Mouse (Mus musculus) ES-E14 (cell line): ENCODE data around the gene Six4. TPM values are rescaled to one million over a fixed set of nuclear protein-coding genes. Genes with fewer than 3 reads are reported as not detected.

ENCODE experiments used
- DNase-seq: peaks from one replicate; pipeline ENCODE4 v3.0.0-alpha.2; 2013; ENCODE audit warnings: low read depth, low spot score
- H3K27ac ChIP-seq: 2 replicates; pipeline ENCODE4 v1.5.1; 2012; ENCODE audit warnings: low read depth, mild to moderate bottlenecking, low read length, moderate library complexity, mixed read lengths; ENCODE audit not compliant: poor library complexity, insufficient read depth, severe bottlenecking
- H3K36me3 ChIP-seq: 2 replicates; pipeline ENCODE4 v1.6.1; 2012; ENCODE audit warnings: mild to moderate bottlenecking, low read length, moderate library complexity, mixed read lengths; ENCODE audit not compliant: control insufficient read depth, poor library complexity, insufficient read depth, severe bottlenecking
- H3K4me1 ChIP-seq, 2 experiments: fragments of 150-350 bp in 1 of 2; sonication (generic) in 1 of 2; 2 replicates each; pipeline ENCODE4 v1.6.1; 2012; ENCODE audit warnings: low read length in 2 of 2, mild to moderate bottlenecking in 1 of 2, mixed read lengths in 1 of 2; ENCODE audit not compliant: control insufficient read depth in 2 of 2, insufficient read depth in 2 of 2, poor library complexity in 1 of 2
- H3K4me3 ChIP-seq, 2 experiments: fragments of 150-350 bp in 1 of 2; sonication (generic) in 1 of 2; 2 replicates each; pipeline ENCODE4 v1.5.1; 2012; ENCODE audit warnings: low read length in 2 of 2, low read depth in 1 of 2, mild to moderate bottlenecking in 1 of 2, mixed read lengths in 1 of 2; ENCODE audit not compliant: insufficient read depth in 1 of 2, poor library complexity in 1 of 2, severe bottlenecking in 1 of 2
- H3K9ac ChIP-seq: 2 replicates; pipeline ENCODE4 v1.6.1; 2012; ENCODE audit warnings: low read depth, mild to moderate bottlenecking, low read length, mixed read lengths; ENCODE audit not compliant: poor library complexity, insufficient read depth, severe bottlenecking
- H3K9me3 ChIP-seq: fragments of 150-350 bp; sonication (generic); 2 replicates; pipeline ENCODE4 v1.6.1; 2012; ENCODE audit warnings: low read depth, mild to moderate bottlenecking, low read length; ENCODE audit not compliant: control insufficient read depth, insufficient read depth
- CHD2 ChIP-seq: IDR thresholded peaks from 2 replicates; pipeline ENCODE4 v1.6.1; 2014; ENCODE audit warnings: mild to moderate bottlenecking, low read depth, low read length, inconsistent platforms
- HCFC1 ChIP-seq: IDR thresholded peaks from 2 replicates; pipeline ENCODE4 v1.6.1; 2012; ENCODE audit warnings: low read length, inconsistent platforms, borderline replicate concordance; ENCODE audit not compliant: insufficient read depth
- MAFK ChIP-seq: IDR thresholded peaks from 2 replicates; pipeline ENCODE4 v1.6.1; 2014; ENCODE audit warnings: mild to moderate bottlenecking, low read depth, low read length, inconsistent platforms; ENCODE audit not compliant: insufficient read depth
- ZC3H11A ChIP-seq: IDR thresholded peaks from 2 replicates; pipeline ENCODE4 v1.6.1; 2012; ENCODE audit warnings: low read depth, mild to moderate bottlenecking, inconsistent platforms, low read length, borderline replicate concordance
- ZNF384 ChIP-seq: IDR thresholded peaks from 2 replicates; pipeline ENCODE4 v1.6.1; 2012; ENCODE audit warnings: low read depth, low read length, inconsistent platforms
- in situ Hi-C, 2 experiments: fragments of 600-800 bp; cut with MboI; formaldehyde crosslinking; loops; one replicate each; pipeline ENCODE4 v1.15.1; 2025; ENCODE audit warnings: low sequenced_read_pairs in 2 of 2, inconsistent platforms in 1 of 2; ENCODE audit not compliant: unreplicated experiment in 2 of 2
- total RNA-seq: library from RNA; depleted of rRNA; stranded (reverse); fragments of 300-350 nt; gene quantifications from 2 replicates; pipeline ENCODE4 v1.2.3, GENCODE M21; 2012

Six4 gene
- total RNA-seq, 1 experiment: 13.6 TPM

DNA sequence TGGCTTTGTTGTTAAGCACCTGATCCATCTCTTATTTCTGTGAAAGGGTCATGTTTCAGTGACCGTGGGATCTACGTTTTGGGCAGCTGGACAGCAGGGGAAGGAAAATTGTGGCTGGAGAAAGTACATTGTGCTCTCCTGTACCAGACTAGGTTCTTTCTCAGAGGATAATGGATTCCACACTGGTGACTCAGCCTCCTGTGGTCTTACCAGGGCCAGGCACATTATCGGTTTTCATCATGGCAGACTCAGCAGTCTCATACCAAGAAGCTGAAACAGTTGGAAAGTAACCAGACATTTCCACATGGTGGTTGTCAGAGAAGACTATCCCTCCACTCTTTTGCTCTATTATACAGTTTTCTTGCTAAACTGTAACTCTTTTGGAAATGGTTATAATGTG is 34.0 kb upstream of the Six4 start:
- H3K9me3 ChIP-seq: no peaks in the 10 kb centered on the region
- H3K27ac ChIP-seq: no peak overlapping the region
- H3K4me1 ChIP-seq: peaks cover 0 to 7% of the 10 kb centered on the region in 2 experiments; a peak in 1 of 4 replicates
- no peak overlapping the region for H3K9ac ChIP-seq
- H3K4me3 ChIP-seq: no peak overlapping the region
- no peak for DNase-seq
- H3K36me3 ChIP-seq: peaks cover 5% of the 10 kb centered on the region; the same call in 1 of the 2 replicates
- in situ Hi-C loops: no loop called here
- TF ChIP-seq ZC3H11A (no peak), CHD2 (no peak), HCFC1 (no peak)

DNA sequence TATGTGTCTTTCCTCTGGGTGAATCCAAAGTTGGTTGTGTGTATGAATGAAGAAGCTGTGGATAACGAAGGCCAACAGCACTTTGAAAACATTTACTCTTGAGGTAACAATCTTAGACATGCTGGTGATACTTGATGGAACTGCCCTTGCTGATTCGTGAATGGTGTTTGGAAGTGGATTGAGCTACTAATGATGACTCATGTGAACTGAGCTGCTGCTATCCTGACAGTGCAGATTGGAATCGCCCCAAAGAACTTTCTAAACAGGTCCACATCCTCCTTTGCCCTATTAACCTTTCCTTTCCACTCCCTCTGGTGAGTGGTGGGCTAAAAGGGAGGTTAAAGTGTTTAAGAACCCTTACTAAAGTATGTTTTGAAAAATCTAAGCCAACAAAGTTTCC is 27.5 kb upstream of the Six4 start:
- no peak overlapping the region for H3K27ac ChIP-seq
- no peak overlapping the region for H3K4me3 ChIP-seq
- TF ChIP-seq ZC3H11A (no peak), MAFK (no peak), ZNF384 (no peak), CHD2 (no peak), HCFC1 (no peak)
- H3K36me3 ChIP-seq: peaks cover 5% of the 10 kb centered on the region; the same call in 1 of the 2 replicates
- H3K9ac ChIP-seq: no peak overlapping the region
- DNase-seq: no peak
- H3K9me3 ChIP-seq: no peaks in the 10 kb centered on the region
- in situ Hi-C loops: no loop called here
- H3K4me1 ChIP-seq: peaks cover 0 to 7% of the 10 kb centered on the region in 2 experiments; a peak in 1 of 4 replicates

DNA sequence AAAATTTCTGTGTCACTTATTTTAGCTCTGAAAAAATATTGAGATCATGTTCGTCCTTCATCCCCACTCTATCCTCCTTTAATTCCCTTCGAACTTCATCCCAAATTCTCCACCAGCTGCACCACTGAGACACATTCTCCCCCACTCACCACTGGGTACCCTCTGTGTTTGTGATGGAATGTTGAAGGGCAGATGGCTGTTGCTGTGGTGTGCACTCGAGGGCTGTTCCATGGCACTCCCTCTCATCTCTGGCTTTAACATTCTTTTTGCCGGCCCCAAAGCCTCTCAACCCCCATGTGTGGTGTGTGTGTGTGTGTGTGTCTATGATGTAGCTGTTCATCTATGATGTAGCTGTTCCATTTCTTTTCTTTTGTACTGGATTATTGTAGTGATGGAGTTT is 12.0 kb upstream of the Six4 start:
- no peak for TF ChIP-seq HCFC1
- no peak for TF ChIP-seq ZC3H11A
- TF ChIP-seq MAFK: no peak
- no peak for TF ChIP-seq CHD2
- no peak for TF ChIP-seq ZNF384
- H3K27ac ChIP-seq: no peak overlapping the region
- no peak overlapping the region for H3K9ac ChIP-seq
- H3K36me3 ChIP-seq: no peaks in the 10 kb centered on the region; the same call in 1 of the 2 replicates
- H3K4me3 ChIP-seq: no peak overlapping the region
- H3K4me1 ChIP-seq: peaks cover 0 to 2% of the 10 kb centered on the region in 2 experiments; a peak in 2 of 4 replicates
- DNase-seq: no peak
- no peaks in the 10 kb centered on the region for H3K9me3 ChIP-seq
- in situ Hi-C loops: no loop called here

GRCm38 (mm10) chr12:73123093-73124041 is 10.1 kb upstream of the Six4 start, which contains the start of gene Mnat1:
Mnat1 (plus strand) TSS chr12:73123717.
- Histone ChIP-seq H3K9me3 (no peaks in the 10 kb centered on the region), H3K4me1 (peaks cover 0 to 2% of the 10 kb centered on the region in 2 experiments; a peak in 2 of 4 replicates), H3K36me3 (no peaks in the 10 kb centered on the region), H3K27ac (peak within 1 kb of the TSS; percentile 81), H3K9ac (peak within 1 kb of the TSS; percentile 83), H3K4me3 (peak within 1 kb of the TSS; percentile 84 to 88)
- in situ Hi-C loops: no loop called here
- TF ChIP-seq CHD2: no peak
- TF ChIP-seq ZNF384: peak; percentile 72
- TF ChIP-seq HCFC1: peak; percentile 83
- DNase-seq: peak; percentile 85
